Mouse (Mus musculus) embryonic fibroblast, embryonic 13.5 days (primary cell): ENCODE measurements around the gene Adrb1. TPM values are rescaled to one million over a fixed set of nuclear protein-coding genes. Genes with fewer than 3 reads are reported as not detected.

Experiments
- H3K27ac ChIP-seq: 2 replicates; pipeline ENCODE4 v1.5.1; 2012; ENCODE audit warnings: low read length, control low read depth, inconsistent platforms; ENCODE audit not compliant: insufficient read depth
- H3K4me1 ChIP-seq: 2 replicates; pipeline ENCODE4 v1.6.1; 2011; ENCODE audit warnings: low read length; ENCODE audit not compliant: control insufficient read depth, insufficient read depth
- H3K4me3 ChIP-seq: 2 replicates; pipeline ENCODE4 v1.5.1; 2011; ENCODE audit warnings: mild to moderate bottlenecking, control low read depth, low read length; ENCODE audit not compliant: insufficient read depth
- CTCF ChIP-seq: IDR thresholded peaks from 2 replicates; pipeline ENCODE4 v1.5.1; 2011; ENCODE audit warnings: mild to moderate bottlenecking, control low read depth, low read length, moderate library complexity, borderline replicate concordance; ENCODE audit not compliant: insufficient read depth
- POLR2A ChIP-seq: IDR thresholded peaks from 2 replicates; pipeline ENCODE4 v1.6.1; 2011; ENCODE audit warnings: low read depth, mild to moderate bottlenecking, control low read depth, low read length, moderate library complexity
- polyA plus RNA-seq: library from polyadenylated mRNA; stranded (reverse); fragments of >200 nt; gene quantifications from 2 replicates; pipeline ENCODE4 v1.2.4, GENCODE M21; 2011; ENCODE audit warnings: low read depth; ENCODE audit not compliant: missing spikeins, insufficient read length

The Adrb1 gene
- polyA plus RNA-seq = 1.3 and 1.6 TPM in 2 replicates

- TF ChIP-seq CTCF = no peak
- TF ChIP-seq POLR2A = peak; percentile 36; the same call in 1 of the 2 replicates
- Histone ChIP-seq H3K4me1 (no peaks in the 10 kb centered on the region), H3K4me3 (peak within 1 kb of the TSS; percentile 42), H3K27ac (no peak within 1 kb of the TSS)
These were observed at the start of gene Adrb1 for GRCm38 (mm10) chr19:56721387-56722211. Adrb1 (plus strand) TSS chr19:56722199.

DNA sequence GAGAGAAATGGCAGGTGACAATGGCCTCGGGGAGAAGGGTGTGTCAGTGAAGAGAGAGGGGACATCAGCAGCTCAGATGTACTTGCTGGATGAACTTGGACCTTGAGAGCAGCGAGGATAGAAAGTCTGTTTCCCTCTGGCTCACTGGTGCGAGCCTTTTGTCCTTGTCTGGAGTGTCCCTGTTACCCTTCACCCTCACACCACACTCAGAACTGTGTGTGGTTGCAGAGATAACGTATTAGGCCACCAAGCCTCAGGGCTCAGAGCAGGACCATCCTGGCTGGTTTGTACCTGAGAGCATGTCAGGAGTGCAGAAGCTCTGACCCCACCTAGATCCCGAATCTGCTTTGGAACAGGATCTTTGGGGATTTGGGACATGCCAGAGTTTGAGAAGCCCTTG lies 46.3 kb upstream of the Adrb1 start:
- TF ChIP-seq POLR2A (no peak), CTCF (no peak)
- Histone ChIP-seq H3K27ac (no peak overlapping the region), H3K4me3 (no peak overlapping the region), H3K4me1 (0 out of 2 replicates have a peak, but pooled peaks cover 2% of the 10 kb centered on the region)

GRCm38 (mm10) chr19:56676506-56676905 lies 45.5 kb upstream of the Adrb1 start:
- H3K4me3 ChIP-seq = no peak overlapping the region
- 0 out of 2 replicates have a peak, but pooled peaks cover 2% of the 10 kb centered on the region for H3K4me1 ChIP-seq
- TF ChIP-seq POLR2A = no peak
- no peak for TF ChIP-seq CTCF
- H3K27ac ChIP-seq = no peak overlapping the region

DNA sequence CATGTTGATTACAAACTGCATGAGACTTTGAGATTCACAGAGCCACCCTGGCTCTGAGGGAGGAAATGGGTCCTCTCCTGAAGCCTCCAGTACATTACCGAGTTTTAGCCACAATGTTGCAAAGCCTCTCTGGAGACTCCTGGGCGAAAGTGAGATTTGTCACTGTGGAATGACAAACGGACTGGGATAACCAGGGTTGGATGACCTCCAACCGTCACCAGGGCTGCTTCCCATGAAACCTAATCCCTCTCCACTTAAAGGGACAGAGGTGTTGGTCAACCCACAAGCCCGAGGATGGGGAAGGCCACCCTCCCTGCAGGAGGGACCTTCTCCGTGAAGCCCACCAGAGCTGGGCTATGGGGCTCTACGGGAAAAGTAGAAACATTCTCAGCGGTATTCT lies 44.4 kb upstream of the Adrb1 start:
- Histone ChIP-seq H3K4me1 (0 out of 2 replicates have a peak, but pooled peaks cover 2% of the 10 kb centered on the region), H3K4me3 (no peak overlapping the region), H3K27ac (peak overlapping the region; percentile 6; the same call in 1 of the 2 replicates)
- no peak for TF ChIP-seq POLR2A
- no peak for TF ChIP-seq CTCF

DNA sequence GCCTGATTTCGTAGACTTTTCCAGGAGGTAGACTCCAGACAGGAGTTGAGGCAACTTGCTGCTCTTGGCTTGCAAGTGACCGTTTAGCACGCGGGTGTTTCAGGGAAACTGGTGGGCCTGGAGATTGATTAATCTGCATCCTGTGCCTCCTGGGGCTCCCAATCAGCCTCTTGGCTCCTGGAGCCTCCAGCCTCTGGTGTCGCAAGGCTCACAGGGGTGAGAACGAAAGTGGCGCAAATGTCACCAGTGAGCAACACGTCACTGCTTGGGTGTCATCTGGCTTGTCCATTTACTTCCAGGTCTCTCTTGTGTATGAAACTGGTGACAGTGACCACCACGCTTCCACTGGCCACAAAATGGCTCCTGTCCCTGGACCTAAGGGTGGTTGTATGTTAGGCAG lies 43.5 kb upstream of the Adrb1 start:
- Histone ChIP-seq H3K4me3 (no peak overlapping the region), H3K4me1 (0 out of 2 replicates have a peak, but pooled peaks cover 2% of the 10 kb centered on the region), H3K27ac (no peak overlapping the region)
- TF ChIP-seq POLR2A = no peak
- no peak for TF ChIP-seq CTCF

DNA sequence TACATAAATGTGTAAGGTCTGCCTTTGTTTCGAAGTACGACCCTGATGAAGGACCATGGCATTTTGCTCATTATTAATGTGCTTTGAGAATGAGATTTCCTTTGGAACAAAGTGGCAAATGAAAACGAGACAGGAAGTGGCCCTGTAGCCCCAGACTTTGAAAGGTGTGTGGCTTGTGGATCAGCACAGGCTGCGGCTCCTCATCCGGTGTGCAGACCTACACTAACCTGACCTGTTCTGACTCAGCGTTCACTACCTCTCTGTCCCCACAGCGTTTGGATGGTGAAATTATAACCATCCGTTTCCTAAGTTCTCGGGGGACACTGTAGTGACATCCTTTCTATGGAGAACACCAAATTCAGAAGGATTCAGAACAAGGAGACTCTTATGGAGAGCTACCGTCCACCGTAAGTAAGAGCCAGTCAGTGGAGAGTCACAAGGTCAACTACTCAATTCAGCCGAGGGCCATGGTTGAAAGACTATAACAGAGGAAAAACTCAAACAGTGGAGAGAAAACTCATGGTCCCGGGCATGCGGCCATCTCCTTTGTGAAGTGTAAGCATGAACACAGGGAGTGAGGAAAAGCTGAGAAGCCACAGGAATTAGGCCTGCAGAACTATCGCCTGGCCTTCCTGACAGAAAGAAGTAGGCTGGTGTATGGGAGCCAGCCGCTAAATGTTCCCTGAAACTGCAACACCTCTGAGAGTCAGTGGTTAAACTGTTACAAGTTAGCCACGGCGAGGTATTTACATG lies 42.6 kb upstream of the Adrb1 start:
- H3K27ac ChIP-seq = peak overlapping the region; percentile 13; the same call in 1 of the 2 replicates
- TF ChIP-seq POLR2A (no peak), CTCF (no peak)

DNA sequence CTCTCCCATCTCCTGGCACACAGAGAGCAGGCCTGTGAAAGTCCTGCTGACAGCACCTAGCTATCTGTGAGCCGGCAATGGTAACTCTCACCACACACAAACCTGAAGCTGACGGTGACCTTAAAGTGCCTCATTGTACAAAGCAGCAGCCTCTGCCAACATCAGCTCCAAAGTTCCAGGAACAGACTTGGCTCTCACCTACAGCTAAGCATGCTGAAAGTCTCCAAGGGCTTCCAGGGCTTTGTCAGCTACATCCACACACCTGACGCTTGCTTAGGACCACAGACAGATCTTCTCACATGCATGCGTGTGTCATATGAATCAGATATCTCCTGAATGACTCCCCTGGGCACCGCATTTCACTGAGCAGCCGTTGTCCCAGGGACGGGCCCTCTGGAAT lies 42.0 kb upstream of the Adrb1 start:
- Histone ChIP-seq H3K4me1 (0 out of 2 replicates have a peak, but pooled peaks cover 2% of the 10 kb centered on the region), H3K27ac (peak overlapping the region; percentile 12; the same call in 1 of the 2 replicates), H3K4me3 (no peak overlapping the region)
- no peak for TF ChIP-seq POLR2A
- TF ChIP-seq CTCF = no peak

More for the DNA sequence above, 42.6 kb upstream of the Adrb1 start:
- Histone ChIP-seq H3K4me3 (no peak overlapping the region), H3K4me1 (0 out of 2 replicates have a peak, but pooled peaks cover 2% of the 10 kb centered on the region)

DNA sequence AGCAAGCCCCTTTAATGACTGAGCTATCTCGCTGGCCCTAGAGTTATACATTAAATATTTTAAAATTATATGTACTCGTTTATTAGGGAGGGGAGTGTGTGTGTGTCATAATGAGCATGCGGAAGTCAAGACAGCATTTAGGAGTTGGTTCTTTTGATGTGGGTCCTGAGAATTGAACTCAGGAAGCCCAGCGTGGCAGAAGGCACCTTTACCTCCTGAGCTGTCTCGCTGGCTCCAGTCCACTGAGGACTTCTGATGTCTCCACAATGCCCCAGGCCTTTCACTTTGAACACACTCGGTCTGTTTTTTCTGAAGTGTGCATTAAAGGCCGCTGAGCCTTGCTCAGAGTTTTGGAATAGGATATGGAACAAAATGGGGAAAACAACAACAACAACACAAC lies 39.7 kb upstream of the Adrb1 start:
- H3K27ac ChIP-seq = no peak overlapping the region

DNA sequence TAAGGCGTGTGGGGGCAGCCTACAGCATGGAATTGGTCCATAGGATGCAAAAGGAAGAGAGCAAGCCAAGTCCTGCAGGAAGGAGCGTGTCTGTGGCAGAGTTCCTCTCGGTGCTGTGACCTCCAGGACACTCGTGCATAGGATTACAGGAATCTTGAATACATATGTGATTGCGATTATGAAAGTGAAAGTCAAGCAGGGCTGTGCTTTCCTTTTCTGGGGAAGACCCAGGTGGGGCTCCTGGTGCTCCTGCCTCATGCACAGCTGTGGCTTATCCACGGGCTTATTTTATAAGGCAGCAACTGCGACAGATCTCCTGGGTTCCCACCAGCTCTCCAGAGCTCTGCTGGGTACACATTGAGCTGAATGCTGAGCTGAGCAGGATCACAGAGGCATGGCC lies 39.2 kb upstream of the Adrb1 start:
- 0 out of 2 replicates have a peak, but pooled peaks cover 2% of the 10 kb centered on the region for H3K4me1 ChIP-seq
- H3K4me3 ChIP-seq = no peak overlapping the region
- no peak overlapping the region for H3K27ac ChIP-seq
- no peak for TF ChIP-seq POLR2A
- TF ChIP-seq CTCF = no peak

More for the DNA sequence above, 39.7 kb upstream of the Adrb1 start:
- Histone ChIP-seq H3K4me1 (0 out of 2 replicates have a peak, but pooled peaks cover 2% of the 10 kb centered on the region), H3K4me3 (no peak overlapping the region)
- TF ChIP-seq POLR2A (no peak), CTCF (no peak)
